Mouse (Mus musculus): ENCODE results near the gene Otp. TPM values are rescaled to one million over a fixed set of nuclear protein-coding genes. Genes with fewer than 3 reads are reported as not detected.

Gene Otp
- polyA plus RNA-seq, 1 experiment from 2014 or later = not detected

GRCm38 (mm10) chr13:94866906-94867305 lies 8.5 kb upstream of the Otp start:
- H3K36me3 ChIP-seq = no peaks in the 10 kb centered on the region
- H3K27ac ChIP-seq = no peak overlapping the region
- H3K4me3 ChIP-seq = no peak overlapping the region
- WGBS = 23% methylated on average over 2 of the region's 2 CpGs
- no peak overlapping the region for H3K9ac ChIP-seq
- H3K9me3 ChIP-seq = no peaks in the 10 kb centered on the region
- H3K27me3 ChIP-seq = peaks cover 97% of the 10 kb centered on the region
- ATAC-seq (ENCODE audit: low FRiP score, low read depth) = no peak
- H3K4me2 ChIP-seq (replicated peaks) = no peak overlapping the region
- H3K4me1 ChIP-seq = peaks cover 6% of the 10 kb centered on the region; the same call in 1 of the 2 replicates

- Histone ChIP-seq H3K9ac (no peak overlapping the region), H3K4me2 (replicated peaks) (no peak overlapping the region), H3K27ac (no peak overlapping the region), H3K4me1 (peaks cover 6% of the 10 kb centered on the region; the same call in 1 of the 2 replicates), H3K27me3 (peaks cover 98% of the 10 kb centered on the region), H3K9me3 (no peaks in the 10 kb centered on the region), H3K36me3 (no peaks in the 10 kb centered on the region), H3K4me3 (no peak overlapping the region)
- ATAC-seq (ENCODE audit: low FRiP score, low read depth) = no peak
- 55% methylated on average over 4 of the region's 4 CpGs for WGBS
Measured at GRCm38 (mm10) chr13:94867772-94868171, 7.6 kb upstream of the Otp start.

DNA sequence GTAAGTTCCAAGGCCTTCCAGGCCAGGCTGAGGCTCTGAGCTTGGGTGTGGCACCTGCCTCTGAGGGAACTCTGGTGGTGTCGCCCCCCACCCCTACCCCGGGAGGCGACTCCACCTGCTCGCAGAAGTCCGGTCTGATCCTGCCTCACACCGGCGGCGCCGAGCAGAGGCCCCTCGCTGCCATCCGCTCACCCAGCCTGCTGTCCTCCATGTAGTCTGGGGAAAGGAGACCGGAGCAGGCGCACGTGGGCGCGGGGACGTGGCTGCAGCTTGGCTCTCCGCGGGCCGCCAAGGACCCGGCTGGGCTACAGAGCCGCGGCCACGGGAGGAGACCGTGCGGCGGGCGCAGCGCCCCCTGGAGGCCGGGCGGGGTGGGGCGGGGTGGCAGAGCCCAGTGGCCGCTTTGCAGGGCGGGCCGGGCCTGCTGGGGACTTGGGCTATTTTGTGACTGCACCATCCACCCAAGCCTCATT lies 6.9 kb upstream of the Otp start:
- H3K4me1 ChIP-seq = peaks cover 6% of the 10 kb centered on the region; the same call in 1 of the 2 replicates
- H3K27ac ChIP-seq = no peak overlapping the region
- peak overlapping the region; percentile 43 for H3K9ac ChIP-seq
- peak overlapping the region; percentile 39 for H3K4me3 ChIP-seq
- peaks cover 98% of the 10 kb centered on the region for H3K27me3 ChIP-seq
- no peaks in the 10 kb centered on the region for H3K36me3 ChIP-seq
- no peaks in the 10 kb centered on the region for H3K9me3 ChIP-seq
- ATAC-seq (ENCODE audit: low FRiP score, low read depth) = peak; percentile 76
- 1% methylated on average over 25 of the region's 35 CpGs for WGBS
- peak overlapping the region; percentile 69 for H3K4me2 ChIP-seq (replicated peaks)

DNA sequence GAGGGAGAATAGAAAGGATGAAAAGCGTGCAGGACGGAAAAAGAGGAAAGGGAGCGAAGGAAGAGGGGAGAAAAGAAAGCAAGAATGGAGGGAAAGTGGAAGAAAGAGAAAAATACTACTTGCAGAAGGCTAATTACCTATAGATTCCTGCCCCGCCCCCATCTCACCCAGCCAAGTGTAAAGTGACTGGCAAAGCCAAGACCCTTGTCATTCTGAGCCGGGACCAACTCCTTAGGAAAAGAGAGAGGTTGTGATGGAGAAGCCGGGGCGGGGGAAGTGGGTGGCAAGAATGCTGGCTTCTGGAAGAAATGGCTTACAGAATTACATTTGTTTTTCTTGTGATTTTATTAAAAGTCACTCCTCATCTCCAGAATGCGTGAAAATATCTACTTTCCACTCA lies 5.9 kb upstream of the Otp start:
- H3K9ac ChIP-seq = no peak overlapping the region
- no peaks in the 10 kb centered on the region for H3K36me3 ChIP-seq
- 1% methylated on average over 8 of the region's 8 CpGs for WGBS
- H3K27ac ChIP-seq = no peak overlapping the region
- H3K9me3 ChIP-seq = no peaks in the 10 kb centered on the region
- H3K4me1 ChIP-seq = peaks cover 6% of the 10 kb centered on the region; the same call in 1 of the 2 replicates
- H3K4me3 ChIP-seq = peak overlapping the region; percentile 39; the same call in 1 of the 2 replicates
- no peak for ATAC-seq (ENCODE audit: low FRiP score, low read depth)
- peak overlapping the region; percentile 69 for H3K4me2 ChIP-seq (replicated peaks)
- peaks cover 97% of the 10 kb centered on the region for H3K27me3 ChIP-seq

DNA sequence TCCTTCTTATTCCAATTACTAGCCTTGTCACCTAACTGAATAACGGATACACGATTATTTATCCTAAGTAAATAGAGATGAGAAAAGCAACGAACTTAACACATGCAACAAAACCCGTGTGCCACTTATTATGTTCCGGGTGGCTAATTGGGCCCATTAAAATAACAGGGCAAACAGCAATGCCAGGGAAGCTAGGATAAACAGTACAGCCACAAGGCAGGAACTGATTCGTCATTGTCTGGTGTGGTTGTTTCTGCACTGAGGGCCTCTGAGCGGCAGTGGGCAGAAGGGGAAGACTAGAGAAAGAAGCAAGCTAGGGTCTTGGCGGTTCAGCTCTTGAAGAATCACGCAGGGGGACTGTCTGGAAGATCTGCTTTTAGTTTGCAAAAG lies 5.3 kb upstream of the Otp start:
- WGBS = 3% methylated on average over 9 of the region's 9 CpGs
- H3K9me3 ChIP-seq = no peaks in the 10 kb centered on the region
- no peak overlapping the region for H3K9ac ChIP-seq
- peaks cover 97% of the 10 kb centered on the region for H3K27me3 ChIP-seq
- H3K4me3 ChIP-seq = no peak overlapping the region
- no peaks in the 10 kb centered on the region for H3K36me3 ChIP-seq
- ATAC-seq (ENCODE audit: low FRiP score, low read depth) = no peak
- H3K27ac ChIP-seq = no peak overlapping the region
- no peak overlapping the region for H3K4me2 ChIP-seq (replicated peaks)
- peaks cover 7% of the 10 kb centered on the region; the same call in 1 of the 2 replicates for H3K4me1 ChIP-seq

DNA sequence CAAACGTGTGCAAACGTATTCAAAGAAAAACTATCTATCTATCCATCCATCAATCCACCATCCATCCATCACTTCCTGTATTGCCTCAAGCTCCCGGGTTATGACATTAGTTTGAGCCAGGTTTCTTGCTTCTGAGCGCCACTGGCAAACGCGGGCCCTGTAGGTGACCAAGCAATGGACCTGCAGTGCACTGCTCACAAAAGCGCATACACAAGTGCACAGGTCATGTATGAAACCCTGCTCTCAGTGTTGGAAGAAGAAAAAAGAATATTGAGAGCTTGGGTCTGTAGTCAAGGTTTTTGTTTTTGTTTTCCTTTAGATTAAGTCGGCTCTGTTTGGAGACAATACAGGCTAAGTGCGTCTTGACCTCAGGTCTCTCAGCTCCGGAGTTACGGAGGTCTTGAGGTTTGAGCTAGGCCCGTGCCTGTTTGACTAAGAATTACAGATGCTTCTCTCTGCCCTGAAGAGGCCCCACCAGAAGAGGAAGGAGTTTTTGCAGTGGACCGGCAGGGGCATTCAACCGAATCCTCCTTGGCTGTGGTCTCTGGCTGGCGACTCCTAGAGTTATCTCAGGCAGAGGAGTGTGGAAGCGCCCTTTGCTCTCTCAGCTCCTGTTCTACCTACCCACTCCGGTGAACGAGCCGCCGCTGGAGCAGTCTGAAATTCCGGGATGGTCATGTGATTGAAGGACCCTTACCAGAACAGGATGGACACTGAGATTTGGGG lies 4.8 kb upstream of the Otp start:
- Histone ChIP-seq H3K9ac (no peak overlapping the region), H3K4me2 (replicated peaks) (no peak overlapping the region), H3K9me3 (no peaks in the 10 kb centered on the region), H3K27ac (no peak overlapping the region), H3K4me3 (no peak overlapping the region), H3K4me1 (peaks cover 10% of the 10 kb centered on the region), H3K27me3 (peaks cover 97% of the 10 kb centered on the region), H3K36me3 (no peaks in the 10 kb centered on the region)
- WGBS = under 1% methylated on average over 21 of the region's 21 CpGs
- no peak for ATAC-seq (ENCODE audit: low FRiP score, low read depth)

- no peak for ATAC-seq (ENCODE audit: low FRiP score, low read depth)
- no peaks in the 10 kb centered on the region for H3K36me3 ChIP-seq
- WGBS = under 1% methylated on average over 7 of the region's 7 CpGs
Measured at GRCm38 (mm10) chr13:94871806-94872320, 3.5 kb upstream of the Otp start.

GRCm38 (mm10) chr13:94872439-94872838 lies 3.0 kb upstream of the Otp start:
- no peak overlapping the region for H3K4me2 ChIP-seq (replicated peaks)
- H3K27me3 ChIP-seq = peaks cover 95% of the 10 kb centered on the region
- H3K9me3 ChIP-seq = no peaks in the 10 kb centered on the region
- H3K27ac ChIP-seq = no peak overlapping the region
- no peak overlapping the region for H3K4me3 ChIP-seq
- WGBS = under 1% methylated on average over 19 of the region's 19 CpGs
- no peak overlapping the region for H3K9ac ChIP-seq
- H3K36me3 ChIP-seq = no peaks in the 10 kb centered on the region
- H3K4me1 ChIP-seq = peaks cover 10% of the 10 kb centered on the region
- no peak for ATAC-seq (ENCODE audit: low FRiP score, low read depth)

More at GRCm38 (mm10) chr13:94871806-94872320, 3.5 kb upstream of the Otp start:
- H3K27me3 ChIP-seq = peaks cover 95% of the 10 kb centered on the region
- H3K4me1 ChIP-seq = peaks cover 10% of the 10 kb centered on the region
- H3K4me3 ChIP-seq = no peak overlapping the region
- no peak overlapping the region for H3K27ac ChIP-seq
- no peaks in the 10 kb centered on the region for H3K9me3 ChIP-seq
- H3K4me2 ChIP-seq (replicated peaks) = no peak overlapping the region
- no peak overlapping the region for H3K9ac ChIP-seq

DNA sequence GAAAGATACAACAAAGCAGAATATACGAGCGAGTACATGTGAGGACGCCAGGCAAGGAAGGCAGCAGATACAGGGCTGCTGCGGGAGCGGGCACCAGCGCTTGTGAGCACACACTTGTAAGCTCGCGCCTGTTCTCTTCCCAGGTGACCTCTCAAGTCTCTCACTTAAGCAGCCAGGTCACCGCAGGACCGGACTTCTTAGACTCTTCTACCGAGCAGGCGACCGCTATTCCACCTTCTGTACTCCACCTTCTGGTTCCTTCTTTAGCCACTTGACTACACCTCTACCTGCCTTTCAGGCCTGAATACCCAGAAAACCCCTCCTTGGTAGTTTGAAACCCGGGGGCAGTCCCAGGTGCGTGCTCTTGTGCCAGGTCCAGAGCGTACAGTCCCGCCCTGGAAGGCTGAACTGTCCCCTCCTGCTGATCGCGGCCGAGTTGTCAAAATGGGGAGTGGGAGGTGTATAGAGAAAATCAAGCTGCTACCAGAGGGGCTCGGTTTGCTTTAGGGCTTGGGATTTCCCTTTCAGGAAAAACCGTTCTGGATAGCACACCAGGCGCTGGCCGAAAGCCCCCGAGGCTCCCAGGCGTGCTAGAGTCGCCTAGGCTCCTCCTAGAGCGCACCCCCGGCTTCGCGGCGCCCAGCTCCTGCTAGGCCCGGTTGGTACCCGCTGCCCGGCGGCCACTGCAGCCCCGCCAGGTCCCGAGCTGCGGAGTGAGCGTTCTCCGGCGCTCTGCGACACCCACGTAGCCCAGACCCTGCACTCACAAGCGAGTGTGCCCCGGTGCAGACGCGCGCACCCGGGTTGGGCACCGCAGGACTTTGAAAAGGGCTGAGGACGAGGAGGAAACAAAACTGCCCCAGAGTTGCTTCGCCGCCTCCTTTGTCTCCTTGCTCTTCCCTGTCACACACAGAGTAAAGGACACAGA lies 2.0 kb upstream of the Otp start:
- Histone ChIP-seq H3K27ac (no peak overlapping the region), H3K4me1 (peaks cover 9% of the 10 kb centered on the region), H3K4me3 (peak overlapping the region; percentile 12; the same call in 1 of the 2 replicates), H3K4me2 (replicated peaks) (peak overlapping the region; percentile 34), H3K9ac (no peak overlapping the region), H3K36me3 (no peaks in the 10 kb centered on the region), H3K9me3 (no peaks in the 10 kb centered on the region), H3K27me3 (peaks cover 95% of the 10 kb centered on the region)
- under 1% methylated on average over 54 of the region's 54 CpGs for WGBS
- ATAC-seq (ENCODE audit: low FRiP score, low read depth) = no peak

DNA sequence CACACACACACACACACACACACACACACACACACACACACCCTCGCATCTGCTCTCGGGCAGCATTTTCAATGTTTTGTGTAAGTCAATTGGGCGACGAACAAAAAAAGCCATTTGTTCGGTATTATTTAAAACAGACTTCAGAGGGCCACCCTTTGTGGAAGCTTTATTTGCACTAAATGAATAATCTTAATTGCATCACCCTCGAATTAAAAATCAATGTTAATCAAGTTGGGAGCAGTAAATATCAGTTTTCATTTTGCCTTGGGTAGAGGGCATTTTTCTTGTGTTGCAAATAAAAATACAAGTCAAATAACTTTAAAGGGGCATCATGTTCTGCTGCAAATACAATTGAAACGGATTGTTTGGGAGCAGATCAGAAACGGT lies 1.4 kb upstream of the Otp start:
- Histone ChIP-seq H3K4me3 (0 out of 2 replicates have a peak overlapping the region, but pooled peaks have one; percentile 12), H3K36me3 (no peaks in the 10 kb centered on the region), H3K27ac (no peak overlapping the region), H3K4me2 (replicated peaks) (no peak overlapping the region), H3K9ac (no peak overlapping the region), H3K27me3 (peaks cover 89% of the 10 kb centered on the region), H3K4me1 (peaks cover 4% of the 10 kb centered on the region), H3K9me3 (no peaks in the 10 kb centered on the region)
- WGBS = 1% methylated on average over 8 of the region's 8 CpGs
- no peak for ATAC-seq (ENCODE audit: low FRiP score, low read depth)

GRCm38 (mm10) chr13:94874656-94875395 lies 576 bp upstream of the Otp start:
- Histone ChIP-seq H3K9ac (no peak overlapping the region), H3K27me3 (peaks cover 85% of the 10 kb centered on the region), H3K4me2 (replicated peaks) (no peak overlapping the region), H3K27ac (no peak overlapping the region), H3K4me1 (peaks cover 4% of the 10 kb centered on the region), H3K36me3 (no peaks in the 10 kb centered on the region), H3K9me3 (no peaks in the 10 kb centered on the region), H3K4me3 (no peak overlapping the region)
- 0 out of 2 replicates have a peak, but pooled peaks have one; percentile 11 for ATAC-seq (ENCODE audit: low FRiP score, low read depth)
- under 1% methylated on average over 22 of the region's 23 CpGs for WGBS
